Mouse (Mus musculus) gonadal fat pad, adult 2 months (tissue): ENCODE results near the gene Mroh3. TPM values are rescaled to one million over a fixed set of nuclear protein-coding genes. Genes with fewer than 3 reads are reported as not detected.

ENCODE experiments used
- DNase-seq: peaks from one replicate; pipeline ENCODE4 v3.0.0-alpha.2; 2012; ENCODE audit warnings: low read depth
- polyA plus RNA-seq: library from polyadenylated mRNA; depleted of rRNA; stranded (reverse); fragments of >200 nt; gene quantifications from 2 replicates; pipeline ENCODE4 v1.2.3, GENCODE M21; 2012; rRNA removed

Gene Mroh3
- polyA plus RNA-seq, result 0.16 and 0.70 TPM in 2 replicates

DNA sequence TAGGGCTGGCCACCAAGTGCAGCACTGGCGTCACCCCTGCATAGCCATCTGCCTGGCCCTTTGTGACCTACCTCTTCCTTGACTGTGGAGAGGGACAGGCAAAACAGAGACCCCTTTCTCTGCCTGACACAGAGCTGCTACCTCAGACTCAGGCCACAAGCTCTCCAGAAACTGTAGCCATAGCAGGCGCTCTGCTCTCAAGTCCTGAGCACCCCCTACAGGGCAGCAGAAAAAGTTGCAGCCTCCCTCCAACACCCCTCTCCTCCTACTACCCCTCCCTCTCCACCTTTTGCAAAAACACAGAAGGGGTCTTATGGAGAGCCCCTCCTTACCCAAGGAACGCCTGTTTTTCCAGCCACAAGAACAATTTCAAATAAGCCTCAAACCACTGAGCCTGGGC is at the start of gene Mroh3:
Gene Mroh3 (minus strand): TSS at position 26 of the 400 bp plus-strand sequence.
- no peak for DNase-seq

DNA sequence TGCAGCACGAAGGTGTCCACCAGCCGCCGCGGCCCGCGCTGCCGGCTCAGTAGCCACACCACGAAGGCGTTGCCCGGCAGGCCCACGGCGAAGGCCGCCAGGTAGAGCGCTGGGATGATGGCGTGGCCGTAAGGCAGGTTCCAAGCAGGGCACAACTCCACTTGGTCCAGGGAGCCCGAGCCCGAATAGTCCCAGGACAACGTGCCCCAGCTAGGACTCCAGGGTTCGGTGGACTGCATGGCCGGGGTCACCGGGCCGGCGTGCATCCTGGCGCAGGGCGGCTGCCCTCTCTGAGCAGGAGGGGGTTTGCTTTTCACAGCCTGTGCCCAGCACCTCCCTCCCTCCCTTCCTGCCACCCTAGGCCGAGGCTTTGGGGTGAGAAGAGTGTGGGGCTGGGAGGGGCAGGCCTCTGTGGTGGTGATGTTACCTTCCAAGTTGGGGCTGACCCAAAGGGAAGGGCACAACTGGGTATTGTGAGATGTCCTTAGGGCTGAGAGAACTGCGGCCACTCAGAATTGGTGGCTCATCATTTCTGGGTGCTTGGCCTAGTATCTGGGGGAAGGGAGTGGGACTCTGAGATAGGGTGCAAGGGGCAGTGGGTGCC is 48.1 kb upstream of the Mroh3 start, which contains the start of gene Gpr25:
Gene Gpr25 (minus strand): TSS at position 239 of the 604 bp plus-strand sequence.
- no peak for DNase-seq

DNA sequence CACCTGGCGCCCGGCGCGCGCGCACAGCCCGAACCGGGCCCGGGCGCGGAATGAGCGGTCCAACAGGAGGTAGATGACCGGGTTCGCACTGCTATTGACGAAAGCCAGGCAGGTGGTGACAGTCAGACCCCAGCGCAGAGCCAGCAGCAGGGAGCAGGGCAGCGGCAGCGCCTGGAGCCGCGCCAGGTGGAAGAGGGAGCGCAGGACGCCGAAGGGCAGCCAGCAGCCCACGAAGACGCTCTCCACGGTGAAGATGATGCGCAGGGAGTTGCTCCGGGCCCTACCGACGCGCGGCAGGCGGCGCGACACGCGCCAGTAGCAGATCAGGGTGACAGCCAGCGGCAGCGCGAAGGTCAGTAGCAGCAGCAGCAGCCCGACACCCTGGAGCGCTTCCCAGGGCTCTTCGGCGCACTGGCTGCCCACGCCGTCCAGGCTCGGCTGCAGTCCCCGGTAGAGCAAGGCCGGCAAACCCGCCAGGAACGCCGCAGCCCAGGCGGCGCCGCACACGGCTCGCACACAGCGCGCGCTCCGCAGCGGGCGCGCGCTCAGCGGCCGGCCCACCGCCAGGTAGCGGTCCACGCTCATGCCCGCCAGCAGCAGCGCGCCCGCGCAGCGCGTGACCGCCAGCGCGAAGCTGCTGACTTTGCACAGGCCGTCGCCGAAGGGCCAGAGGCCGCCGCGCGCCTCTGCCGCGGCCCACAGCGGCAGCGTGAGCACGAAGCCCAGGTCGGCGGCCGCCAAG is 47.4 kb upstream of the Mroh3 start:
- no peak for DNase-seq

DNA sequence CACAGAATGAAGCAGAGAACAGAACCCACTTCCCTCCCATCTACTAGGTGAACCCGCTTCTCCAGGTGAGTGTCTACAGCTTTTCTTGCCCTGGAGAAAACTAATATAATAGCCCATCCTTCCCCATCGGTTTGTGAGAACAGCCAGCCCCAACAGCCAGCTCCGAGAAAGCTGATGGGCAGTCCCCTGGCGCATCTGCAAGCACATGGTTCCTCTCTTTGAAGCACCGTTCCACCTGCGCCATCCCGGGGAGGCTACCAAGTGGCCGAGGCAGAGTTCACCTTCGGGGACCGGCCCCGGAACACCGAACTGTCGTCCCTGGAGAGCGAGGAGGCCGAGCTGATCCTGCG is 46.9 kb upstream of the Mroh3 start:
- no peak for DNase-seq

DNA sequence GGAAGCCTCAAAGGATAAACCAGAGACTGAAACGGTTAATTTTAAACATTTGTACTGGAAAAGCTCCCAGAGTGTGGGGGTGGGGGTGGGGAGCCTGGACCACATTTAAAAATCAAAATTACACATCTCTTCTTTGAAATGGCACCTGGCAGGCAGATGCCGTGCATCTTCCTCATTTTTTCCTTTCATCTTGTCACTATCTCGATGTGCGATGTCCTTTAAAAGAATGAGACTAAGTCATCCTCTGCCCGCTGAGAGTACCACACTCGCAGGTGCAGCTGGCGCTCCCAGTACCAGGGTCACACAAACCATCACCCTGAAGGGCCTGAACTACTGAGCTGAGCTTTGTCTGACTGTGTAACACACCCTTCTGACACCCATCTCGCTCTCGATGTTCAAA is 45.9 kb upstream of the Mroh3 start:
- no peak for DNase-seq

- DNase-seq, result no peak
These were observed 43.0 kb upstream of the Mroh3 start for GRCm38 (mm10) chr1:136255657-136256056.

- DNase-seq, result no peak
These were observed 42.5 kb upstream of the Mroh3 start for GRCm38 (mm10) chr1:136255174-136255573.

- DNase-seq, result no peak
These were observed 42.0 kb upstream of the Mroh3 start for GRCm38 (mm10) chr1:136254503-136255065.

DNA sequence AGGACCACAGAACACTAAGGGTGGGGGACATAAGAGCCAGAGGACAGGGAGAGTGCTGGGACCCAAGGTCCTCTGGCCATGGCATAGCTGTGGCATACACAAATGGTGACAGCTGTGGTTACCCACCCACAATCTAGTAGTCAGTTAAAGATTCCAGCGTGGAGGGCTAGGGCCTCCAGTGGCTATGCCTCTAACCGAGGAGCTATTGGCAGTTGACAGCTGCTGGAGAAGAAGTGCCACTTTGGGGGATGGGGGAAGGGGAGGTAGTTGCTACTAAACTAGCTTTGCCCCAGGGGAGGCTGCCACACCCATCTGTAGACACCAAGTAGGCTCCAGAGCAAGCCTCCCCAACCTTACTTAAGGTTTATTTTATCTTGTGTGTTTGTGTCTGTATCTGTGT is 40.8 kb upstream of the Mroh3 start:
- DNase-seq, result no peak

- no peak for DNase-seq
These were observed 37.0 kb upstream of the Mroh3 start for GRCm38 (mm10) chr1:136249662-136250061.

DNA sequence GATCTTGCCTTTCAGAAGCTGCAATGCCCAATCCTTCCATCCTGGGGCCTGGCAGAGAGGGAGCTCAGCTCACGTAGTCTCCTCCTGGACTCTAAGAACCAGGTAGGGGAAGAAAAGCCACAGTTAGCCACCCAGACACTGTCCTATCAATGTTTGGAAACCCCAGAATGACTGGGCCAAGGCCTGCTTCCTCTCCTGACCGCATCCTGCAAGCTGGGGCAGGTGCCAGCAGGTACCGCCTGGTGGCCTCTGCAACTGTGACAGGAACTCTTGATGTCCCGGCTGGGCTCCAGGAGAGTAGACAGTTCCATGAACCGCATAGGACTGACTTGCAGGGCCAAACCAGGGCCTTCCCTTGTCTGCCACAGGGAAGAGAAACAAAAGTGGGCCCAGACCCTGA is 34.8 kb upstream of the Mroh3 start:
- no peak for DNase-seq

DNA sequence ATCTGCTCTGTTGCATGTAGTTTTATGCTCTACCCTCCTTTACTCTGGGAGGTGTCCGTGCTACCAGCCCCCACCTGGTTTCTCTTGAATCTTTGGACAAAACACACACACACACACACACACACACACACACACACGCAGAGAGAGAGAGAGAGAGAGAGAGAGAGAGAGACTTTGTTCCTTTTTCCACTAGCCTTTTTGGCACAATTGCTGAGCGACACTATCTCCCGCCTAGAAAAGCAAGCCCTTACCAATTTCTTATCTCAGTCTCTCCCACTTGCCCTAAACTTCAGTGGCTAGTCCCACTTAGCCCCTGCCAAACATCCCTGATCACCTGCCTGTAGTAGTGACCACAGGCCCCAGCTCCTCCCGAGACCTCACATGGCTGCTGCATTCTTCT is 31.8 kb upstream of the Mroh3 start:
- DNase-seq, result no peak

GRCm38 (mm10) chr1:136241801-136242200 is 29.2 kb upstream of the Mroh3 start:
- no peak for DNase-seq

DNA sequence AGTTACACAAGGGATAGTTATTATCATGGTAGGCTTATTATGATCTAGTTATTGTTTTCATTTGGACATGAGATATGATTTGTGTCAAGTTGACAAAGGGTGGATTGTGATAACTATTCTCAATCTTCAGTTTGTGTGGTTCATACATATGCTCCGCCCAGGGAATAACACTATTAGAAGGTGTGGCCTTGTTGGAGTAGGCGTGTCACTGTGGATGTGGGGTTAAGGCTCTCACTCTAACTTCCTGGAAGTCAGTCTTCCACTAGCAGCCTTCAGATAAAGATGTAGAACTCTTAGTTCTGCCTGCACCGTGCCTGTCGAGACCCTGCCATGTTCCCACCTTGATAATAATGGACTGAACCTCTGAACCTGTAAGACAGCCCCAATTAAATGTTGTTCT is 25.9 kb upstream of the Mroh3 start:
- DNase-seq, result no peak

DNA sequence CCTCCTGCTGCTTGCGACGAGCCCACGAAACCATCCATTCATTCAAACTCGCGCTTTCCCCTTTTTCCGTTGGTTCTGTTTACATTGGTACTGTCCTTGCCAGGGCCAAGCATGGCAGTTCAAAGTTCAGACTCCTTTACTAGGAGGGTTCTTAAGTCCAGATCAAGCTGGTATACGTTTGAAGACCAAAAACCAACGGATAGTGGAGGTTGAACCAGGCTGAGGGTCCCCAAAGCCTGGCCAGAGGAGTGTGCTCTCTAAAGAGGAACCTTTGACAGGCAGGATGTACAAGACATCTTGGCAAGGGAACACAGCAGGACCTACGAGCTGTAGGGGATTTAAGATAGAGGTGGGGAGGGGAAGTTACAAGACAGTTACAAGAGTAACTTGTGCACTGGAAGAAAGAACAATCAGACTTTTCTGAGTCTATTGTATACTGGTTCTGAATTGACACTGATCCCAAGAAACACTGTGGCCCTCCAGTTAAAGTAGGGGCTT is 22.0 kb upstream of the Mroh3 start:
- no peak for DNase-seq

GRCm38 (mm10) chr1:136233892-136234594 is 21.4 kb upstream of the Mroh3 start, which contains the start of gene Inava:
Inava (minus strand) TSS chr1:136234264.
- DNase-seq, result no peak

DNA sequence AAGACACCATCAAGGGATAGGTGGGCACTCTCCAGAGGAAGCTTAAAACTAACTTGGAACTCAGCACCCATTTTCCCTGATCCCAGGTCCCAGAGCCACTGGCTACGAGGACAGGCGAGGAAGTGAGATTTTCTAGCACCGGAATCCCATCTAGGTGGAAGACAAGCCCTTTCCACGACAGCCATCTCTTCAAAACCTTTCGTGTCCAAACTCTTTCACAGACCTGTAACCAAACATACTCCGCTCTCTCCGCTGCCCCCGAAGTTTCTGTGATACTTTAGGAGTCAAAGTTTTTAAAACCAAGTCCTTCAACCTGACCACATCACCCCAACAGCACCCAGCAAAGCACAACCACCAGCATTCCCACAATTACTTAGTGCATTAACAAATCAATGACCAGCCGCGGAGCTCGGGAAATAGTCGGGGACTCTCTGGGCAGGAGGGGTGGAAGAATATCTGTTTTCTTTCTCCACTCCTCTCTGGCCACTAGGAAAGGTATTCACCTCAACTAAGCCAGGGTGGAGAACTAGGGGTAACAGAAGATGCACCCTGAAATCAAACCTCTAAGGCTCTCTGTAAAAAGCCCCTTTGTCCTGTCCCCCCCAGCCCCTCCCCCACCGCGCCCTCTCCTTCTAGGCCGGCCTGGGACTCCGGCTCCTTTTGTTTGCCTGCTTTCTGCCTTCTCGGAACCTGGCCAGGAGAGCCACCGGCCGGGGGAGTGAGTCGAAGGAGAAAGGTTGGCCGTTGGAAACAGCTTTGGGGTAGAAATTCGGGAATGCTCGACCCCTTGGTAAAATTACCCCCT is 20.6 kb upstream of the Mroh3 start:
- DNase-seq, result no peak

DNA sequence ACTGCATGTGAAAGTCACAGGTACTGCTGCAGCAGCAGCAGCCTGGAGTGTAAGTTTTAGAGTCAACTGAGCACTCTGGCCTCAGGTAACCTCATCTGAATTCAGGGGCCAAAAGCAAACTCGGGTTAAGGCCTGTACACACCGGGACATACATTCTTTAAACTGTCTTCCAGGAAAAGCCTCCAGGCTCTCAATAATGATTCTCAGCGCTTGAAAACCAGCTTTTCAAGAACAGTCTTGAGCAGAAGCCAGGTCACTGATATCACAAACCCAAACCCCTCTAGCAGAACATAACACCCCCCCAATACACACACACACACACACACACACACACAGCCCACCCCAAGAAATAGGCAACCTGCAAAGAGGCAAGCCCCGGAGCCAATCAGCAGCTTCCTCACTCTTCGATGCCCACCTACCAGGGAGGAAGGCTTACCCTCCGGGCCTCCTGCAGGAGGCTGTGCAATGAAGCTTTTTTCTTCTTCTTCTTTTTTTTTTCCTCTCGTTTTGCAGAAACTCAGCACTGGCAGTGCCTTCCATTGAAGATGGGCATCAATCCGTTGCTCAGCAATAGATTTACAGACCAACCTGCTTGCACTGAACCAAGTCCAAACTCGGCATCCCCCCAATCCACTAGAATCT is 19.8 kb upstream of the Mroh3 start:
- DNase-seq, result no peak

GRCm38 (mm10) chr1:136231596-136231995 is 19.0 kb upstream of the Mroh3 start:
- no peak for DNase-seq

DNA sequence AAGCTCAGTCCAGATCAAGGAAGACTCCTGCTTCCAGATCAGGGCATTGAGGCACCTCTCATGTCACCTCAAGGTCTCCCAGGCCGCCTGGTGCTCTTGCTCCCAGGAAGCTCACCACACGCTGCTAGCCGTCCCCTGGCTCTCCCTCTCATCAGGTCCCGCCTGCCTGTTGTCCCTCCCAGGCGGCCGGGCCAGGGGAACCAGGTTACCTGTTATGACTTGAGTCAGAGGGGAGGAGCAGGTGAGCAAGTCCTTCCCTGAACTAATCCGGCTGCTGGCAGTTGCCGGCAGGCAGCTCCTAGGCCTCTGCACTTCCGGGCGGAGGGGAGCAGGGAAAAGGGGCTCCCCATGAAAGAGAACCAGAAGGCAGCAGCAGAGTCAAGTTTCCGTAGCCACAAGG is 17.6 kb upstream of the Mroh3 start:
- no peak for DNase-seq

DNA sequence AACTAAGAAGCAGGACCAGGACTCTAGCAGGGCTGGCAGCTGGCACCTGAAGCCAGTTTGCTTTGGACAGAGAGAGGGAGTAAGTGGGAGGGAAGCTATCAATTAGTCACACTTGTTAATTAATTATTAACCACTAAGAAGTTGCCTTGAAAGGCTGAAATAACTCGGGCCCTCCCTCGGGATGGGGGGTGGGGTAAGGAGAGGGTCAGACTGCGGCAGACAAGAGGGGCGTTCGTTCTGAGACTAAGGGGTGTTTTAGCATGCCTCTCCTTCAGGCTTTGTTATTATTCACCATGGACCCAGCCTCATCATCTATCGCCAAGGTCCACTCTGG is 16.4 kb upstream of the Mroh3 start:
- DNase-seq, result no peak
